Mouse (Mus musculus): ENCODE results near the gene Gjc3.

The Gjc3 gene

GRCm38 (mm10) chr5:137909564-137910262, 53.2 kb downstream of the Gjc3 start:
- DNase-seq = no peak

Measured in cerebellum, adult 11-12 months (tissue).